Mouse (Mus musculus) myocyte (in vitro differentiated cells): ENCODE measurements at regions not wholly inside any gene's neighbourhood (a gene's known extent, or its start where the extent isn't known, plus 50 kb on each side); places are given as distances from the start of the nearest gene placed in this dataset.
A peak's percentile ranks its signal among the peaks of the same experiment; 100 is the strongest.

Source experiments
- H3K27me3 ChIP-seq: one replicate; pipeline ENCODE4 v1.6.1; 2011; ENCODE audit not compliant: control insufficient read depth, insufficient read depth, insufficient read length
- H3K36me3 ChIP-seq: one replicate; pipeline ENCODE4 v1.6.1; 2011; ENCODE audit not compliant: control insufficient read depth, insufficient read depth
- H3K4me2 ChIP-seq: one replicate; pipeline ENCODE4 v1.6.1; 2011; ENCODE audit warnings: low read depth, control low read depth
- H3K4me3 ChIP-seq: one replicate; pipeline ENCODE4 v1.5.1; 2011; ENCODE audit warnings: mild to moderate bottlenecking, control low read depth, moderate library complexity
- H3K79me2 ChIP-seq: one replicate; pipeline ENCODE4 v1.6.1; 2011; ENCODE audit not compliant: control insufficient read depth, insufficient read depth
- H3ac ChIP-seq: one replicate; pipeline ENCODE4 v1.6.1; 2011; ENCODE audit not compliant: control insufficient read depth, insufficient read length
- CEBPB ChIP-seq: IDR thresholded peaks from 2 replicates; pipeline ENCODE4 v1.6.1; 2011; ENCODE audit warnings: mild to moderate bottlenecking, moderate library complexity; ENCODE audit not compliant: poor library complexity, insufficient read depth, severe bottlenecking
- E2F4 ChIP-seq: IDR thresholded peaks from one replicate; pipeline ENCODE4 v1.6.1; 2011; ENCODE audit warnings: mild to moderate bottlenecking, control low read depth, moderate library complexity; ENCODE audit not compliant: insufficient read depth
- MAX ChIP-seq: IDR thresholded peaks from one replicate; pipeline ENCODE4 v1.6.1; 2011; ENCODE audit warnings: low read depth, mild to moderate bottlenecking, control low read depth
- MYOD1 ChIP-seq, 3 experiments: IDR thresholded peaks; one replicate each; pipeline ENCODE4 v1.6.1; 2011; ENCODE audit warnings: control low read depth in 2 of 3, low read depth in 2 of 3, mild to moderate bottlenecking in 2 of 3, moderate library complexity in 1 of 3; ENCODE audit not compliant: insufficient read length in 2 of 3, control insufficient read depth in 1 of 3
- MYOG ChIP-seq, 3 experiments: IDR thresholded peaks; one replicate each; pipeline ENCODE4 v1.6.1; 2011; ENCODE audit warnings: control low read depth in 2 of 3, low read depth in 2 of 3, mild to moderate bottlenecking in 2 of 3; ENCODE audit not compliant: insufficient read length in 2 of 3, control insufficient read depth in 1 of 3, insufficient read depth in 1 of 3
- POLR2A ChIP-seq: IDR thresholded peaks from one replicate; pipeline ENCODE4 v1.6.1; 2011; ENCODE audit warnings: low read depth, mild to moderate bottlenecking, control low read depth, moderate library complexity; ENCODE audit not compliant: insufficient read length
- POLR2AphosphoS2 ChIP-seq: IDR thresholded peaks from one replicate; pipeline ENCODE4 v1.6.1; 2011; ENCODE audit warnings: low read depth, control low read depth; ENCODE audit not compliant: insufficient read length
- REST ChIP-seq: IDR thresholded peaks from one replicate; pipeline ENCODE4 v1.6.1; 2011; ENCODE audit warnings: mild to moderate bottlenecking, control low read depth, moderate library complexity; ENCODE audit not compliant: insufficient read depth, insufficient read length
- SRF ChIP-seq: IDR thresholded peaks from one replicate; pipeline ENCODE4 v1.6.1; 2011; ENCODE audit warnings: low read depth; ENCODE audit not compliant: control insufficient read depth, insufficient read length
- TCF12 ChIP-seq: IDR thresholded peaks from one replicate; pipeline ENCODE4 v1.6.1; 2011; ENCODE audit warnings: mild to moderate bottlenecking, control low read depth; ENCODE audit not compliant: poor library complexity, insufficient read depth, severe bottlenecking
- TCF3 ChIP-seq: IDR thresholded peaks from one replicate; pipeline ENCODE4 v1.6.1; 2011; ENCODE audit warnings: low read depth, control low read depth; ENCODE audit not compliant: insufficient read length
- USF1 ChIP-seq: IDR thresholded peaks from one replicate; pipeline ENCODE4 v1.6.1; 2011; ENCODE audit warnings: low read depth, mild to moderate bottlenecking, control low read depth, moderate library complexity

DNA sequence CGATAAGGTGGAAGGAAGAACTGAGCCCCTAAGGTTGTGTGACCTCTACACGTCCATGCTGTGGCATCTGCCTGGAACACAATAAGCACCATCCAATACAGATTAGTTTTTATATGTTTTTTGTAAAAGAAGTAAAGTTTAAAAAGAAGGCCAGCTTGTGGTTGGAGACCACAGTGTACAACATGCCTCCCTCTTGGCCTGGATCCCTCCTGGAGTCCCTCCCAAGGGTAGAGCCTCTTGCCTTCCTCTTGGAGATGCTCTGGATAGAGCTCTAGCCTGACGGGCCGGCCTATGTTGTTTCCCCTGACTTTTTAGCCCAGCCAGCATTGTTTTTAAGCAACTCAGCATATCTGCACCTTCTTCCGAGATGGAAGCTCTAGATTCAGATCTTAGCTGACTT lies 138.0 kb downstream of the Vegfa start:
- TF ChIP-seq SRF (no peak), TCF12 (no peak), CEBPB (no peak), TCF3 (no peak), POLR2A (no peak), USF1 (no peak), E2F4 (no peak), REST (no peak), POLR2AphosphoS2 (no peak), MAX (no peak), MYOD1 (IDR thresholded peaks at IDR 0.05; ENCODE audit: control insufficient read depth in 1 of 3, insufficient read length in 2 of 3, low read depth in 2 of 3) (no peak), MYOG (IDR thresholded peaks at IDR 0.05; ENCODE audit: control insufficient read depth in 1 of 3, insufficient read depth in 1 of 3, insufficient read length in 2 of 3, low read depth in 2 of 3) (no peak)
- Histone ChIP-seq H3K27me3 (no peaks in the 10 kb centered on the region), H3K4me3 (no peak overlapping the region), H3K36me3 (no peaks in the 10 kb centered on the region), H3K79me2 (no peaks in the 10 kb centered on the region), H3K4me2 (no peak overlapping the region), H3ac (no peak overlapping the region)

DNA sequence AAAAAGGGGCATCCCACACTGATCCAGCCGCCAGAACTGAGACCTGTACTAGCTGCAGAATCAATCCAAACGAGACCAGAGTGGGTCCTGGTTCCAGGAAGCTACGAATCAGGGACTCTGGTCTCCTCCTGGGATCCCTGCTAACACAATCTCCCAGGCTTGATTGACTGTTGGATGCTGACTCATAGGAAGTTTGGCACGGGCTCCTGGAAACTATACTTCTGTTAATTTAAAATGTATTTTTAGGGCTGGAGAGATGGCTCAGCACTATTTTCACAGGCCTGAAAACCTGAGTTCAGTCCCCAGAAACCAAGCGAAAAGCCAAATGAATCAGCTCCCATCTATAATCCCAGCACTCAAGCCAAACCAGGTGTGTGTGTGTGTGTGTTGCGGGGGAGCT lies 138.5 kb downstream of the Vegfa start:
- Histone ChIP-seq H3K79me2 (no peaks in the 10 kb centered on the region), H3K4me3 (no peak overlapping the region), H3ac (no peak overlapping the region), H3K27me3 (no peaks in the 10 kb centered on the region), H3K36me3 (no peaks in the 10 kb centered on the region), H3K4me2 (no peak overlapping the region)
- TF ChIP-seq MYOG (IDR thresholded peaks at IDR 0.05; ENCODE audit: control insufficient read depth in 1 of 3, insufficient read depth in 1 of 3, insufficient read length in 2 of 3, low read depth in 2 of 3) (no peak), POLR2AphosphoS2 (no peak), CEBPB (no peak), USF1 (no peak), MAX (no peak), REST (no peak), SRF (no peak), E2F4 (no peak), TCF3 (no peak), MYOD1 (IDR thresholded peaks at IDR 0.05; ENCODE audit: control insufficient read depth in 1 of 3, insufficient read length in 2 of 3, low read depth in 2 of 3) (no peak), POLR2A (no peak), TCF12 (no peak)

DNA sequence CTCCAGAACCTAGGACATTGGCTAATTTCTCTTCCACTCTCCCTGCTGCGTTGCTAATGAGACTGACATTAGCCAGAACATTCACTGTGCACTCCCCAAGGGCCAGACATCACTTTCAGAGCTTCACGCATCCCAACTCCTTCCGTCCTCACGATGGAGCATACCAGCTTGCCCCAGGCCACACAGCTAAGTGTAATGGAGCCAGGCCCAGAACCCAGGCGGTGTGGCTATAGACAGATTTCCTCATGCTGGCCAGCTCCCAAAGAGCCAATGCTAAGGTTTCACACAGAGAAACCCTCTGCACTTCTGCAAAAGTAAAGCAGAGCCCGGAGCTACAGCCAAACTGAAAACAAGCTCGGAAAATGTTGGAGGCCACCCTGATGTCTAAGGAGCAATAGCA lies 139.1 kb downstream of the Vegfa start:
- Histone ChIP-seq H3K4me3 (no peak overlapping the region), H3K4me2 (no peak overlapping the region), H3ac (no peak overlapping the region), H3K27me3 (no peaks in the 10 kb centered on the region), H3K36me3 (no peaks in the 10 kb centered on the region), H3K79me2 (no peaks in the 10 kb centered on the region)
- TF ChIP-seq TCF12 (no peak), CEBPB (no peak), MAX (no peak), SRF (no peak), USF1 (no peak), MYOD1 (IDR thresholded peaks at IDR 0.05; ENCODE audit: control insufficient read depth in 1 of 3, insufficient read length in 2 of 3, low read depth in 2 of 3) (no peak), MYOG (IDR thresholded peaks at IDR 0.05; ENCODE audit: control insufficient read depth in 1 of 3, insufficient read depth in 1 of 3, insufficient read length in 2 of 3, low read depth in 2 of 3) (no peak), E2F4 (no peak), POLR2AphosphoS2 (no peak), POLR2A (no peak), TCF3 (no peak), REST (no peak)

DNA sequence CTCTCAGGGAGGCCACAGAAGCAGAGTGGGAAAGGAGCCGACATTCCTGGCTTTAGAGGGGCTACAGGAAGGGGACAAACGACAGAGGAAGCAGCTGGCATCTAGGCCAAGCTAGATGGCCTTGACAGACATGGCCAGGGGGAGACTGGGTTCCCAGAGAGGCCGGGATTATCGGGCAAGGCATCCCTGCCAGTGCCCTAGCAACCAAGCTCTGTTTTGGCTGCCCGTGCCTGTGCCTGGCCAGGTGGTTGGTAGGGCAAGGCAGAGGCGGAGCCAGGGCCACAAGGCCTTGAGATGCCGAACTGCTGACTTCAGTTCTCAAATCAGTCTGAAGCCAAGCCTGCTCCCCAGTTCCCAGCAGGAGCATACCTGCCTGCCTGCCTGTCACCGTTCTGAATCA lies 142.7 kb downstream of the Vegfa start:
- Histone ChIP-seq H3K36me3 (no peaks in the 10 kb centered on the region), H3K79me2 (no peaks in the 10 kb centered on the region), H3K4me3 (no peak overlapping the region), H3ac (no peak overlapping the region), H3K27me3 (no peaks in the 10 kb centered on the region), H3K4me2 (no peak overlapping the region)
- TF ChIP-seq CEBPB (no peak), TCF12 (no peak), USF1 (no peak), SRF (no peak), E2F4 (no peak), MYOD1 (IDR thresholded peaks at IDR 0.05; ENCODE audit: control insufficient read depth in 1 of 3, insufficient read length in 2 of 3, low read depth in 2 of 3) (peak in 1 of 3 experiments; percentile 61), TCF3 (no peak), POLR2AphosphoS2 (no peak), POLR2A (no peak), MYOG (IDR thresholded peaks at IDR 0.05; ENCODE audit: control insufficient read depth in 1 of 3, insufficient read depth in 1 of 3, insufficient read length in 2 of 3, low read depth in 2 of 3) (peak in 1 of 3 experiments; percentile 42), MAX (no peak), REST (no peak)

DNA sequence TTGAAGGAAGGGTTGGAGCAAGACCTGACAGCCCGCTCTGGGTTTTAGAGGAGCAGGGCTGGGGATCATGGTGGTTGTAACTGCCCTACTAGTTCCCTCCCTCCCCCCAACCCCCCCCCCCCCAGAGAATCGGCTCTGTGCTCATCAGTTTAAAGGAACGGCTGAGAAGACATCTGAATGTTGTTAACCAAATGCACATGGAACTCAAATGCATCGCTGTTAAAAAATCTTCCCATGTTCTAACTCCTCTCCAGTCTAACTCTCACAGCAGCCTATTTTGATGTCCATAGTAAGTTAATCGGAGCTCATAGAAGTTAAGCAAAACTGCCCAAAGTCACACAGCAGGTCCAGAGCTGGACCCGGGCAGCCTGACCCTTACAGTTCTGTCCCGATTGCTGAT lies 143.1 kb downstream of the Vegfa start:
- TF ChIP-seq POLR2A (no peak), MYOG (IDR thresholded peaks at IDR 0.05; ENCODE audit: control insufficient read depth in 1 of 3, insufficient read depth in 1 of 3, insufficient read length in 2 of 3, low read depth in 2 of 3) (no peak), MYOD1 (IDR thresholded peaks at IDR 0.05; ENCODE audit: control insufficient read depth in 1 of 3, insufficient read length in 2 of 3, low read depth in 2 of 3) (no peak), POLR2AphosphoS2 (no peak), E2F4 (no peak), USF1 (no peak), SRF (no peak), TCF12 (no peak), CEBPB (no peak)
- Histone ChIP-seq H3K79me2 (no peaks in the 10 kb centered on the region), H3K27me3 (no peaks in the 10 kb centered on the region), H3K4me2 (no peak overlapping the region), H3K36me3 (no peaks in the 10 kb centered on the region), H3K4me3 (no peak overlapping the region), H3ac (no peak overlapping the region)
